Mouse (Mus musculus) testis, adult 2 months (tissue): ENCODE data around the gene Atp13a2.

ENCODE experiments used
- CTCF ChIP-seq: fragments of 200-500 bp; IDR thresholded peaks from 2 replicates; pipeline ENCODE4 v1.5.1; 2012; ENCODE audit warnings: low read depth, mild to moderate bottlenecking, inconsistent platforms, low read length, moderate library complexity; ENCODE audit not compliant: control insufficient read depth, insufficient read depth, insufficient replicate concordance
- POLR2A ChIP-seq: fragments of 200-500 bp; IDR thresholded peaks from 2 replicates; pipeline ENCODE4 v1.6.1; 2012; ENCODE audit warnings: low read depth, mild to moderate bottlenecking, inconsistent platforms, low read length, moderate library complexity; ENCODE audit not compliant: control insufficient read depth

DNA sequence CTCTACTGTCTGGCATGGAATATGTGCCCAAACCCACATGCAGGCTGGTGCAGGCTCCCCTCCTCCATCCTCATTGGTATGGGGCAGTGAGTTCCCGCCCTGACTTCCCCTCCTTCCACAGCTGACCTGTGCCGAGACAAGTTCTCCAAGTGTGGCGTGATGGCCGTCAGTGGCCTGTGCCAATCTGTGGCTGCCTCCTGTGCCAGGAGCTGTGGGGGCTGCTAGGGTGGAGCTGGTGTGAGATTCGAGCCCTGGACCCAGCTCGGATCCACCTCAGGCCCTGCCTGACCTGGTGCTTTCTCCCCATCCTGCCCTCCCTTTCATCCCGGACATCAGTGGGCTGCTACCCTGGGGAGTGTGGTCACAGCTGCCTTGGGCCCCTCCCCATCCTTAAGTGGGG, 28.7 kb downstream of the Atp13a2 start:
- TF ChIP-seq CTCF (no peak), POLR2A (no peak)
